Mouse (Mus musculus) CH12.LX (cell line): ENCODE data around the gene Gm1043. TPM values are rescaled to one million over a fixed set of nuclear protein-coding genes. Genes with fewer than 3 reads are reported as not detected.

Source experiments
- DNase-seq: peaks from one replicate; pipeline ENCODE4 v3.0.0-alpha.2; 2013; ENCODE audit errors: extremely low read depth
- H3K27ac ChIP-seq: 2 replicates; pipeline ENCODE4 v1.5.1; 2012; ENCODE audit warnings: low read depth, mild to moderate bottlenecking, control low read depth, moderate library complexity; ENCODE audit not compliant: insufficient read depth
- H3K27me3 ChIP-seq: replicated peaks from 2 replicates; pipeline ENCODE3; 2012; ENCODE audit warnings: inconsistent platforms
- H3K36me3 ChIP-seq, 2 experiments: replicated peaks in 1 of 2; 2 replicates each; pipeline versions ENCODE3 to v1.6.1; 2012; ENCODE audit warnings: inconsistent platforms in 1 of 2, low read length in 1 of 2, mild to moderate bottlenecking in 1 of 2, mixed read lengths in 1 of 2, moderate library complexity in 1 of 2; ENCODE audit not compliant: control insufficient read depth in 1 of 2, insufficient read depth in 1 of 2
- H3K4me1 ChIP-seq, 2 experiments: 2 replicates each; pipeline ENCODE4 v1.6.1; 2012; ENCODE audit warnings: inconsistent platforms in 1 of 2, moderate library complexity in 1 of 2; ENCODE audit not compliant: insufficient read depth in 2 of 2, control insufficient read depth in 1 of 2
- H3K4me2 ChIP-seq: 2 replicates; pipeline ENCODE4 v1.6.1; 2012; ENCODE audit warnings: low read depth, mild to moderate bottlenecking, control low read depth; ENCODE audit not compliant: poor library complexity, insufficient read depth, severe bottlenecking
- H3K4me3 ChIP-seq, 3 experiments: fragments of 150-350 bp in 1 of 3; sonication (generic) in 1 of 3; replicated peaks in 1 of 3; 2 replicates each; pipeline versions ENCODE3 to v1.5.1; 2011 to 2012; ENCODE audit warnings: low read depth in 2 of 3, low read length in 2 of 3, mild to moderate bottlenecking in 2 of 3, moderate library complexity in 2 of 3, control low read depth in 1 of 3, improper control_type of control experiment in 1 of 3, inconsistent platforms in 1 of 3, mixed read lengths in 1 of 3; ENCODE audit not compliant: poor library complexity in 1 of 3
- H3K79me2 ChIP-seq: replicated peaks from 2 replicates; pipeline ENCODE4 v1.6.1; 2012; ENCODE audit warnings: mild to moderate bottlenecking, moderate library complexity; ENCODE audit not compliant: control insufficient read depth, poor library complexity, insufficient read depth, severe bottlenecking; ENCODE audit errors: extremely low read depth
- H3K9ac ChIP-seq: 2 replicates; pipeline ENCODE4 v1.6.1; 2012; ENCODE audit warnings: low read depth, mild to moderate bottlenecking, control low read depth, moderate library complexity; ENCODE audit not compliant: insufficient read depth
- H3K9me3 ChIP-seq: replicated peaks from 2 replicates; pipeline ENCODE3; 2012; ENCODE audit warnings: low read length, inconsistent platforms, mixed read lengths
- BHLHE40 ChIP-seq: IDR thresholded peaks from 2 replicates; pipeline ENCODE4 v1.6.1; 2011; ENCODE audit warnings: mild to moderate bottlenecking, low read depth, low read length, improper control_type of control experiment
- CHD1 ChIP-seq: IDR thresholded peaks from 2 replicates; pipeline ENCODE4 v1.6.1; 2012; ENCODE audit warnings: low read depth, low read length, improper control_type of control experiment, inconsistent platforms
- CTCF ChIP-seq, 2 experiments: IDR thresholded peaks in 1 of 2; conservative IDR thresholded peaks in 1 of 2; 2 replicates each; pipeline ENCODE4 v1.5.1; 2011 to 2012; ENCODE audit warnings: low read depth in 2 of 2, low read length in 2 of 2, improper control_type of control experiment in 1 of 2, inconsistent platforms in 1 of 2, mild to moderate bottlenecking in 1 of 2, moderate library complexity in 1 of 2
- E2F4 ChIP-seq: IDR thresholded peaks from 2 replicates; pipeline ENCODE4 v1.6.1; 2011; ENCODE audit warnings: low read depth, low read length, improper control_type of control experiment; ENCODE audit not compliant: insufficient replicate concordance
- EP300 ChIP-seq: IDR thresholded peaks from 2 replicates; pipeline ENCODE4 v1.6.1; 2011; ENCODE audit warnings: low read length, improper control_type of control experiment
- ETS1 ChIP-seq: conservative IDR thresholded peaks from 2 replicates; pipeline ENCODE4 v1.6.1; 2012; ENCODE audit warnings: low read depth, mild to moderate bottlenecking, inconsistent platforms, low read length, improper control_type of control experiment, moderate library complexity
- GABPA ChIP-seq: IDR thresholded peaks from 2 replicates; pipeline ENCODE4 v1.6.1; 2012; ENCODE audit warnings: low read depth, low read length, improper control_type of control experiment, inconsistent platforms; ENCODE audit not compliant: insufficient replicate concordance
- HCFC1 ChIP-seq: IDR thresholded peaks from 2 replicates; pipeline ENCODE4 v1.6.1; 2012; ENCODE audit warnings: low read depth, mild to moderate bottlenecking, inconsistent platforms, low read length, improper control_type of control experiment
- IRF4 ChIP-seq: IDR thresholded peaks from 2 replicates; pipeline ENCODE4 v1.6.1; 2014; ENCODE audit warnings: low read depth, mild to moderate bottlenecking, inconsistent platforms, low read length, improper control_type of control experiment
- JUN ChIP-seq: IDR thresholded peaks from 2 replicates; pipeline ENCODE4 v1.6.1; 2011; ENCODE audit warnings: low read depth, mild to moderate bottlenecking, low read length, improper control_type of control experiment, moderate library complexity; ENCODE audit not compliant: insufficient read depth
- MAFK ChIP-seq: IDR thresholded peaks from 2 replicates; pipeline ENCODE4 v1.6.1; 2011; ENCODE audit warnings: low read length, improper control_type of control experiment; ENCODE audit not compliant: insufficient replicate concordance
- MAZ ChIP-seq: IDR thresholded peaks from 2 replicates; pipeline ENCODE4 v1.6.1; 2012; ENCODE audit warnings: low read depth, mild to moderate bottlenecking, inconsistent platforms, low read length, improper control_type of control experiment, moderate library complexity
- MEF2A ChIP-seq: IDR thresholded peaks from 2 replicates; pipeline ENCODE4 v1.6.1; 2014; ENCODE audit warnings: low read depth, mild to moderate bottlenecking, inconsistent platforms, low read length, improper control_type of control experiment, borderline replicate concordance
- MXI1 ChIP-seq: IDR thresholded peaks from 2 replicates; pipeline ENCODE4 v1.6.1; 2011; ENCODE audit warnings: mild to moderate bottlenecking, low read depth, low read length, improper control_type of control experiment
- MYC ChIP-seq: IDR thresholded peaks from 2 replicates; pipeline ENCODE4 v1.6.1; 2011; ENCODE audit warnings: low read depth, mild to moderate bottlenecking, improper control_type of control experiment, low read length
- NRF1 ChIP-seq: IDR thresholded peaks from 2 replicates; pipeline ENCODE4 v1.6.1; 2014; ENCODE audit warnings: low read depth, mild to moderate bottlenecking, inconsistent platforms, low read length, improper control_type of control experiment, moderate library complexity
- POLR2A ChIP-seq: IDR thresholded peaks from 2 replicates; pipeline ENCODE4 v1.6.1; 2011; ENCODE audit warnings: low read depth, mild to moderate bottlenecking, improper control_type of control experiment, low read length
- POLR2AphosphoS2 ChIP-seq: IDR thresholded peaks from 2 replicates; pipeline ENCODE4 v1.6.1; 2011; ENCODE audit warnings: low read depth, low read length, improper control_type of control experiment
- RAD21 ChIP-seq: IDR thresholded peaks from 2 replicates; pipeline ENCODE4 v1.6.1; 2011; ENCODE audit warnings: low read depth, mild to moderate bottlenecking, low read length, improper control_type of control experiment, moderate library complexity
- RCOR1 ChIP-seq: conservative IDR thresholded peaks from 2 replicates; pipeline ENCODE4 v1.6.1; 2012; ENCODE audit warnings: low read depth, mild to moderate bottlenecking, inconsistent platforms, low read length, improper control_type of control experiment
- SIN3A ChIP-seq: IDR thresholded peaks from 2 replicates; pipeline ENCODE4 v1.6.1; 2012; ENCODE audit warnings: low read length, improper control_type of control experiment, inconsistent platforms
- TBP ChIP-seq: conservative IDR thresholded peaks from 2 replicates; pipeline ENCODE4 v1.6.1; 2011; ENCODE audit warnings: low read depth, low read length, improper control_type of control experiment
- USF1 ChIP-seq: IDR thresholded peaks from 2 replicates; pipeline ENCODE4 v1.6.1; 2014; ENCODE audit warnings: low read depth, mild to moderate bottlenecking, inconsistent platforms, low read length, improper control_type of control experiment
- USF2 ChIP-seq: conservative IDR thresholded peaks from 2 replicates; pipeline ENCODE4 v1.6.1; 2011; ENCODE audit warnings: low read depth, low read length, improper control_type of control experiment
- ZC3H11A ChIP-seq: IDR thresholded peaks from 2 replicates; pipeline ENCODE4 v1.6.1; 2012; ENCODE audit warnings: low read depth, mild to moderate bottlenecking, inconsistent platforms, low read length, improper control_type of control experiment
- ZKSCAN1 ChIP-seq: IDR thresholded peaks from 2 replicates; pipeline ENCODE4 v1.6.1; 2012; ENCODE audit warnings: low read depth, inconsistent platforms, low read length, improper control_type of control experiment, borderline replicate concordance
- ZMIZ1 ChIP-seq: IDR thresholded peaks from 2 replicates; pipeline ENCODE4 v1.6.1; 2012; ENCODE audit warnings: low read depth, mild to moderate bottlenecking, inconsistent platforms, low read length, improper control_type of control experiment
- ZNF384 ChIP-seq: IDR thresholded peaks from 2 replicates; pipeline ENCODE4 v1.6.1; 2012; ENCODE audit warnings: low read depth, low read length, improper control_type of control experiment, inconsistent platforms
- dilution Hi-C: fragments of 300-500 bp; cut with MboI; formaldehyde crosslinking; loops from 2 replicates; pipeline ENCODE4 v1.14.3; 2020; ENCODE audit warnings: low sequenced_read_pairs; ENCODE audit not compliant: extremely low pct_unique_long_range_greater_than_20kb, extremely low pct_ligation_motif_present
- in situ Hi-C: fragments of 300-500 bp; cut with MboI; formaldehyde crosslinking; loops from 3 replicates; pipeline ENCODE4 v1.14.3; 2019; ENCODE audit warnings: low sequenced_read_pairs, low pct_ligation_motif_present, low pct_unique_long_range_greater_than_20kb, mixed read lengths
- polyA plus RNA-seq: library from polyadenylated mRNA; unstranded; fragments of >175 nt; gene quantifications from 2 replicates; pipeline ENCODE4 v1.2.1, GENCODE M21; 2012; ENCODE audit warnings: low read depth; ENCODE audit not compliant: insufficient read length
- total RNA-seq, 2 experiments: library from RNA; depleted of rRNA; stranded (reverse); fragments of 300-350 nt in 1 of 2; fragments of >200 nt in 1 of 2; gene quantifications; 2 replicates each; pipeline ENCODE4 v1.2.3; 2012 to 2014

Gm1043 gene
- total RNA-seq (2012; rRNA removed), result not detected in 2 replicates
- not detected in 2 replicates for total RNA-seq (2014; rRNA removed)
- not detected in 2 replicates for polyA plus RNA-seq

- dilution Hi-C loops (no loop called here), in situ Hi-C loops (no loop called here)
- Histone ChIP-seq H3K4me3 (no peak within 1 kb of the TSS), H3K27me3 (no peaks in the 10 kb centered on the region), H3K9me3 (no peaks in the 10 kb centered on the region), H3K36me3 (no peaks in the 10 kb centered on the region), H3K27ac (no peak within 1 kb of the TSS), H3K4me2 (no peak within 1 kb of the TSS), H3K9ac (no peak within 1 kb of the TSS), H3K79me2 (no peaks in the 10 kb centered on the region), H3K4me1 (peaks cover 0 to 82% of the 10 kb centered on the region in 2 experiments; a peak in 3 of 4 replicates)
- no peak for DNase-seq
- no peak for TF ChIP-seq MAZ
Observed at GRCm38 (mm10) chr5:37085241-37085640, at the start of gene Gm1043. Gm1043 (plus strand) TSS chr5:37085370.

- H3K9me3 ChIP-seq, result no peaks in the 10 kb centered on the region
- dilution Hi-C loops, result no loop called here
Observed at GRCm38 (mm10) chr5:37035896-37036295, 49.3 kb upstream of the Gm1043 start.

GRCm38 (mm10) chr5:37036884-37037283 is 48.3 kb upstream of the Gm1043 start:
- in situ Hi-C loops (no loop called here), dilution Hi-C loops (no loop called here)
- Histone ChIP-seq H3K4me1 (no peaks in the 10 kb centered on the region), H3K4me2 (no peak overlapping the region), H3K9ac (no peak overlapping the region), H3K9me3 (no peaks in the 10 kb centered on the region), H3K27ac (no peak overlapping the region), H3K36me3 (no peaks in the 10 kb centered on the region), H3K27me3 (peaks cover 51% of the 10 kb centered on the region), H3K4me3 (no peak overlapping the region), H3K79me2 (no peaks in the 10 kb centered on the region)
- no peak for TF ChIP-seq MEF2A
- no peak for TF ChIP-seq GABPA
- no peak for TF ChIP-seq MYC
- TF ChIP-seq POLR2AphosphoS2, result no peak
- no peak for TF ChIP-seq ZC3H11A
- no peak for TF ChIP-seq NRF1
- no peak for TF ChIP-seq ZNF384
- no peak for TF ChIP-seq HCFC1
- TF ChIP-seq USF2, result no peak
- TF ChIP-seq POLR2A, result no peak
- TF ChIP-seq ZKSCAN1, result no peak
- TF ChIP-seq SIN3A, result no peak
- TF ChIP-seq EP300, result no peak
- TF ChIP-seq MXI1, result no peak
- no peak for TF ChIP-seq USF1
- no peak for TF ChIP-seq CTCF (conservative IDR thresholded peaks at IDR 0.05 in 1 of 2, IDR thresholded peaks at IDR 0.05 in 1 of 2; ENCODE audit: low read depth in 2 of 2, low read length in 2 of 2)
- no peak for TF ChIP-seq RCOR1
- no peak for DNase-seq

More at GRCm38 (mm10) chr5:37035896-37036295, 49.3 kb upstream of the Gm1043 start:
- Histone ChIP-seq H3K4me1 (no peaks in the 10 kb centered on the region), H3K36me3 (no peaks in the 10 kb centered on the region), H3K79me2 (no peaks in the 10 kb centered on the region), H3K27ac (no peak overlapping the region), H3K4me3 (no peak overlapping the region)
- TF ChIP-seq CHD1 (no peak), MXI1 (no peak), ETS1 (no peak), HCFC1 (no peak), BHLHE40 (no peak), SIN3A (no peak), JUN (no peak), ZKSCAN1 (no peak), ZMIZ1 (no peak), RAD21 (no peak), MAFK (no peak), E2F4 (no peak), POLR2A (no peak), TBP (no peak), IRF4 (no peak)
- TF ChIP-seq, all 38 proteins: peak for 0
- H3K27me3 ChIP-seq, result peaks cover 61% of the 10 kb centered on the region
- H3K9ac ChIP-seq, result no peak overlapping the region
- DNase-seq, result no peak
- in situ Hi-C loops, result no loop called here
- H3K4me2 ChIP-seq, result no peak overlapping the region
